Mouse (Mus musculus) CD4-positive naive resting alpha-beta T cell, adult 76 days (primary cell): ENCODE data around the gene 4921507P07Rik. TPM values are rescaled to one million over a fixed set of nuclear protein-coding genes. Genes with fewer than 3 reads are reported as not detected.

Experiments
- total RNA-seq: library from RNA; stranded (reverse); gene quantifications from one replicate; pipeline ENCODE4 v1.2.4, GENCODE M21; 2023

4921507P07Rik gene
- total RNA-seq: 1.6 TPM

DNA sequence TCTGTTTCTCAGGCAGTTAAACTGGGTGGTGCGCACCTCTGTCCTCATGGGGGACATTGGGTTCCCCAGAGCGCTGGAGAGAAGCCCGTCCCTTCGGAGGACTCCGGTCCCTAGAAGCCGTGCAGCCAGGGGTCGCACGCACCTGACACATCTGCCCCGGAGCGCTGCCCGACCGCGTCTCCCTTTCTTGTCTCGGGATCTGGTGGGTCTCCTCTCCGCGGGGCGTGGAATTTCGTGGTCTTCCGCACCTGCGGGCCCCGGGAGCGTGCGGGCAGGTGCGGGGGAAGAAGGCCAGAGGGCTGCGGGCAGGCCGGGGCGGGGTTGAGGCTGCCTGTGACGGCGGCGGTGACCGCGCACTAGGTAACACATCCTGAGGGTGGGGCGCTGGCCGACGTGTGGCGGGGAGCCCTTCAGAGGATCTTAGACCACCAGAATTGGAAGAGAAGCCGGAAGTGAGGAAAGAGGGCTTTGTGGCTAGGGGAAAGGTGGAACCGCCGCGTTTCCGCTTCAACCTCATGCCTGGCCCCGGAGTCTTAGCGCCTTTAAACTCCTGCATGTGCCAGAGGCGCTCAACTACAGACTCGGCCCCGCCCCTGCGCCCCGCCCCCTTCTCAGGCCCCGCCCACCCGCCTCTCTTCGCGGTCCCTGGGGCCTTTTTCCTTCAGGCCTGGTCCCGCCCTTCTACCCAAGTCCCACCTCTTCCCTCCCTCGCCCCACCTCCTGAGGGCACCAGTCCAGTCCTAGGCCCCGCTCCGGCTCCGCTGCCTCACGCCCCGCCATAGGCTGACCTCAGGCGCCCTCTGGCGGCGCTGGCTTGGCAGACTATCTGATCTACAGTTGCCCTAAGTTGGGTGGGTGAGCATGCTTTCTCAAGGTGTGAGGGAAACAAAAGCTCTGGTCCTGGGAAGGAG, at the start of gene 4921507P07Rik:
Gene 4921507P07Rik (minus strand): TSS at position 332 of the 911 bp plus-strand sequence.

GRCm38 (mm10) chr6:50566141-50566996, 30.1 kb downstream of the 4921507P07Rik start, which contains the start of gene Cycs:
Gene Cycs (minus strand): TSS chr6:50566538.

Other genes starting within 250 kb of the 4921507P07Rik start
- gene Osbpl3, start 140.4 kb downstream of the 4921507P07Rik start, total RNA-seq: 1.6 TPM
- 22.5 TPM for gene Cycs, start 30.1 kb downstream of the 4921507P07Rik start, total RNA-seq
- gene Npvf, start 57.8 kb upstream of the 4921507P07Rik start, total RNA-seq: not detected